Mouse (Mus musculus) megakaryocyte, embryonic 14.5 days (primary cell): Measurements from ENCODE around the gene Mfap5.

Experiments used
- FLI1 ChIP-seq: IDR thresholded peaks from 2 replicates; pipeline ENCODE4 v1.6.1; 2012; ENCODE audit warnings: low read length, inconsistent platforms, mixed read lengths
- GATA1 ChIP-seq: IDR thresholded peaks from 3 replicates; pipeline ENCODE4 v1.6.1; 2012; ENCODE audit warnings: mixed read lengths, low read length, inconsistent platforms, borderline replicate concordance

- TF ChIP-seq GATA1 (no peak), FLI1 (no peak)
These were observed 35.4 kb upstream of the Mfap5 start for GRCm38 (mm10) chr6:122470240-122470639.
